Mouse (Mus musculus) T-helper 1 cell (primary cell): ENCODE data around the gene Man2a1.

Experiments used
- in situ Hi-C: fragments of 300-600 bp; cut with MboI, MseI; formaldehyde crosslinking; loops from one replicate; pipeline ENCODE4 v1.15.1; 2025; ENCODE audit warnings: high pct_unique_total_duplicates

Man2a1 gene

GRCm38 (mm10) chr17:64624439-64624838 lies 23.9 kb downstream of the Man2a1 start:
- in situ Hi-C loops = no loop called here

GRCm38 (mm10) chr17:64628796-64629195 lies 28.3 kb downstream of the Man2a1 start:
- in situ Hi-C loops = no loop called here

GRCm38 (mm10) chr17:64629486-64629885 lies 28.9 kb downstream of the Man2a1 start:
- in situ Hi-C loops = no loop called here

- in situ Hi-C loops = no loop called here
Observed at GRCm38 (mm10) chr17:64630506-64630905, 30.0 kb downstream of the Man2a1 start.

GRCm38 (mm10) chr17:64637868-64638537 lies 37.5 kb downstream of the Man2a1 start:
- in situ Hi-C loops = no loop called here

GRCm38 (mm10) chr17:64641376-64641775 lies 40.8 kb downstream of the Man2a1 start:
- in situ Hi-C loops = no loop called here

- in situ Hi-C loops = no loop called here
Observed at GRCm38 (mm10) chr17:64643644-64644043, 43.1 kb downstream of the Man2a1 start.

GRCm38 (mm10) chr17:64644888-64645605 lies 44.5 kb downstream of the Man2a1 start:
- in situ Hi-C loops = no loop called here

- in situ Hi-C loops = no loop called here
Observed at GRCm38 (mm10) chr17:64647396-64647795, 46.9 kb downstream of the Man2a1 start.

- in situ Hi-C loops = no loop called here
Observed at GRCm38 (mm10) chr17:64650702-64651101, 50.2 kb downstream of the Man2a1 start.

- in situ Hi-C loops = no loop called here
Observed at GRCm38 (mm10) chr17:64653621-64654020, 53.1 kb downstream of the Man2a1 start.

GRCm38 (mm10) chr17:64659682-64660081 lies 59.1 kb downstream of the Man2a1 start:
- in situ Hi-C loops = no loop called here

- in situ Hi-C loops = no loop called here
Observed at GRCm38 (mm10) chr17:64666518-64666917, 66.0 kb downstream of the Man2a1 start.

GRCm38 (mm10) chr17:64668504-64668903 lies 68.0 kb downstream of the Man2a1 start:
- in situ Hi-C loops = no loop called here

- in situ Hi-C loops = no loop called here
Observed at GRCm38 (mm10) chr17:64674401-64674800, 73.9 kb downstream of the Man2a1 start.

- in situ Hi-C loops = no loop called here
Observed at GRCm38 (mm10) chr17:64674980-64675379, 74.4 kb downstream of the Man2a1 start.

GRCm38 (mm10) chr17:64676735-64677469 lies 76.4 kb downstream of the Man2a1 start:
- in situ Hi-C loops = no loop called here

- in situ Hi-C loops = no loop called here
Observed at GRCm38 (mm10) chr17:64681461-64681860, 80.9 kb downstream of the Man2a1 start.

- in situ Hi-C loops = no loop called here
Observed at GRCm38 (mm10) chr17:64681927-64682326, 81.4 kb downstream of the Man2a1 start.

GRCm38 (mm10) chr17:64684088-64684487 lies 83.6 kb downstream of the Man2a1 start:
- in situ Hi-C loops = no loop called here

- in situ Hi-C loops = no loop called here
Observed at GRCm38 (mm10) chr17:64685216-64685903, 84.8 kb downstream of the Man2a1 start.

- in situ Hi-C loops = no loop called here
Observed at GRCm38 (mm10) chr17:64689614-64690013, 89.1 kb downstream of the Man2a1 start.
